In genomic region chr1:171241952-171242351, GRCm38 (mm10) we compare ENCODE assay signal across 13 mouse cellular contexts. TPM values are rescaled to one million over a fixed set of nuclear protein-coding genes. Genes with fewer than 3 reads are reported as not detected.
A peak's percentile ranks its signal among the peaks of the same experiment; 100 is the strongest.
DNase-seq lines count a peak whose midpoint lies in the region; ATAC-seq and TF ChIP-seq lines count a peak whose summit lies in the region.
"Not testable (repeated sequence)": the region's sequence is repeated elsewhere in the genome, so short reads cannot be mapped to it uniquely, and the experiment has no call there.
"Had no signal": no experiment of that assay in that cellular context is flagged by ENCODE, and none has a peak within 500 bp of the region (broad histone marks: within the 10 kb centered on the region; RNA-seq: fewer than 3 reads in every experiment).

No protein-coding gene starts in this region.

- not testable (repeated sequence) for H3K4me1 ChIP-seq in heart, adult 2 months (ENCODE audit: control insufficient read depth, insufficient read depth, low read length); intestine, embryonic 16.5 days (ENCODE audit: control insufficient read depth, insufficient read depth, low read length); liver, adult 2 months (ENCODE audit: control insufficient read depth, insufficient read depth, low read length); small intestine, adult 2 months (ENCODE audit: control insufficient read depth, insufficient read depth, insufficient read length, low read length)

- TF ChIP-seq EP300 in heart, adult 2 months (IDR thresholded peaks at IDR 0.05; ENCODE audit: insufficient read depth, low read depth, low read length) = not testable (repeated sequence)

- intact Hi-C loops in heart, adult 2 months (cut with DNase I) = not testable (repeated sequence)

- not testable (repeated sequence) for H3K27ac ChIP-seq in heart, adult 2 months
- 0 out of 2 replicates have a peak overlapping the region, but pooled peaks have one; percentile 37 for H3K27ac ChIP-seq in intestine, embryonic 16.5 days (ENCODE audit: low read length)
- H3K27ac ChIP-seq in liver, adult 2 months (replicated peaks; ENCODE audit: insufficient read depth, low read depth, low read length) = peak overlapping the region; percentile 10; the same call in 1 of the 2 replicates
- H3K27ac ChIP-seq in small intestine, adult 2 months (ENCODE audit: insufficient read depth, low read depth, low read length) = peak overlapping the region; percentile 7; the same call in 1 of the 2 replicates

- not testable (repeated sequence) for H3K4me3 ChIP-seq in heart, adult 2 months; intestine, embryonic 16.5 days (ENCODE audit: low read length); liver, adult 2 months (ENCODE audit: insufficient read depth, low read depth, low read length); small intestine, adult 2 months (ENCODE audit: low read depth, low read length)

- ATAC-seq in intestine, embryonic 16.5 days = peak; percentile 10; the same call in 1 of the 2 replicates

- not testable (repeated sequence) for TF ChIP-seq POLR2A in heart, adult 2 months (IDR thresholded peaks at IDR 0.05; ENCODE audit: insufficient read depth, low read depth, low read length); liver, adult 2 months (IDR thresholded peaks at IDR 0.05; ENCODE audit: extremely low read depth, insufficient read depth, low read length); small intestine, adult 2 months (IDR thresholded peaks at IDR 0.05; ENCODE audit: low read depth, low read length)

- peaks cover 13% of the 10 kb centered on the region for H3K36me3 ChIP-seq in heart, adult 2 months (ENCODE audit: control insufficient read depth, insufficient read depth, low read length)
- H3K36me3 ChIP-seq in intestine, embryonic 16.5 days (ENCODE audit: control insufficient read depth, insufficient read depth, low read length) = peaks cover 24% of the 10 kb centered on the region
- H3K36me3 ChIP-seq in liver, adult 2 months (ENCODE audit: control insufficient read depth, insufficient read depth, low read length) = peaks cover 38% of the 10 kb centered on the region
- H3K36me3 ChIP-seq in small intestine, adult 2 months (ENCODE audit: control insufficient read depth, insufficient read depth, low read length) = peaks cover 61% of the 10 kb centered on the region

- not testable (repeated sequence) for H3K79me2 ChIP-seq in heart, adult 2 months (replicated peaks; ENCODE audit: control insufficient read depth, insufficient read depth, low read length); liver, adult 2 months (ENCODE audit: control insufficient read depth, insufficient read depth, low read length)

- TF ChIP-seq CTCF in heart, adult 2 months (IDR thresholded peaks at IDR 0.05) = peak; percentile 17; the same call in 1 of the 2 replicates
- TF ChIP-seq CTCF in liver, adult 2 months (IDR thresholded peaks at IDR 0.05; ENCODE audit: low read depth, low read length); small intestine, adult 2 months (IDR thresholded peaks at IDR 0.05; ENCODE audit: extremely low read depth, insufficient read length, insufficient replicate concordance, low read depth, low read length): not testable (repeated sequence)

- not testable (repeated sequence) for H3K9ac ChIP-seq in heart, adult 2 months (ENCODE audit: low read depth, low read length); intestine, embryonic 16.5 days (ENCODE audit: low read depth, low read length); liver, adult 2 months (ENCODE audit: low read depth, low read length)

- not testable (repeated sequence) for H3K27me3 ChIP-seq in heart, adult 2 months (ENCODE audit: control insufficient read depth, insufficient read depth, low read length); intestine, embryonic 16.5 days (replicated peaks; ENCODE audit: control insufficient read depth, insufficient read depth, low read length); liver, adult 2 months (ENCODE audit: control insufficient read depth, insufficient read depth, low read length); small intestine, adult 2 months (ENCODE audit: control insufficient read depth, insufficient read depth, low read length)

- H3K4me2 ChIP-seq in intestine, embryonic 16.5 days (ENCODE audit: low read depth, low read length) = not testable (repeated sequence)

- WGBS in heart, adult 2 months = 79% methylated on average over 12 of the region's 12 CpGs
- 79% methylated on average over 12 of the region's 12 CpGs for WGBS in intestine, embryonic 16.5 days
- 65% methylated on average over 12 of the region's 12 CpGs for WGBS in liver, adult 2 months
- 21% methylated on average over 12 of the region's 12 CpGs for WGBS in small intestine, adult 2 months

- peak; percentile 22 for DNase-seq in adrenal gland, adult 2 months
- not testable (repeated sequence) for DNase-seq in heart, adult 2 months
- peak; percentile 44 for DNase-seq in kidney, adult 11 months
- DNase-seq in kidney, adult 9 months = peak; percentile 66
- peak; percentile 50 to 57 for DNase-seq in kidney, postnatal 36 days
- DNase-seq in liver, adult 2 months (ENCODE audit: extremely low read depth, low read depth, low spot score) = peak; percentile 49

- H3K9me3 ChIP-seq in intestine, embryonic 16.5 days (ENCODE audit: control insufficient read depth, low read length) = not testable (repeated sequence)

RNA-seq across cellular contexts. Expression of gene Fcer1g, which starts 7.8 kb away (rescaled TPM):
- 10 to 100 TPM; 22.9 to 31.2 TPM for total RNA-seq in adrenal gland, adult 2 months (2021)
- polyA plus RNA-seq in adrenal gland, adult 2 months (2012; rRNA removed) = 56.0 and 66.2 TPM in 2 replicates
- 10 to 100 TPM; 12.4 to 15.3 TPM for total RNA-seq in heart, adult 2 months (2021)
- 32.7 and 50.8 TPM in 2 replicates for polyA plus RNA-seq in heart, adult 2 months (2012; rRNA removed)
- 50.3 and 52.1 TPM in 2 replicates for polyA plus RNA-seq in intestine, embryonic 16.5 days (2015; fragmentation: Nextera tagmentation; extraction: Ambion mirVana)
- total RNA-seq in liver, adult 2 months (2014; rRNA removed) = 6.4 and 12.4 TPM in 2 replicates
- 21.3 and 50.7 TPM in 2 replicates for polyA plus RNA-seq in liver, adult 2 months (2012; rRNA removed)
- 36.9 and 46.7 TPM in 2 replicates for polyA plus RNA-seq in small intestine, adult 2 months (2012; rRNA removed)

RNA-seq across cellular contexts. Expression of gene Adamts4, which starts 8.3 kb away (rescaled TPM):
- 1 to 10 TPM; 1.1 to 1.3 TPM for total RNA-seq in adrenal gland, adult 2 months (2021)
- polyA plus RNA-seq in adrenal gland, adult 2 months (2012; rRNA removed) = 1.7 and 2.8 TPM in 2 replicates
- 1 to 10 TPM in 1 of 2 experiments, under 1 TPM in 1; 0.29 to 1.5 TPM for total RNA-seq in heart, adult 2 months (2021)
- polyA plus RNA-seq in heart, adult 2 months (2012; rRNA removed) = 0.92 and 0.94 TPM in 2 replicates
- 6.3 and 7.0 TPM in 2 replicates for polyA plus RNA-seq in intestine, embryonic 16.5 days (2015; fragmentation: Nextera tagmentation; extraction: Ambion mirVana)
- 0.09 and 0.13 TPM in 2 replicates for total RNA-seq in liver, adult 2 months (2014; rRNA removed)
- polyA plus RNA-seq in liver, adult 2 months (2012; rRNA removed) = 0.15 and 0.37 TPM in 2 replicates
- polyA plus RNA-seq in small intestine, adult 2 months (2012; rRNA removed) = 1.5 and 2.6 TPM in 2 replicates
- total RNA-seq: common myeloid progenitor, adult 5-6 weeks had no signal
- polyA plus RNA-seq: erythroblast, embryonic 14.5 days had no signal

RNA-seq across cellular contexts. Expression of gene Ndufs2, which starts 9.2 kb away (rescaled TPM):
- total RNA-seq in adrenal gland, adult 2 months (2021) = 100 to 1,000 TPM; 558 to 829 TPM
- 210 and 224 TPM in 2 replicates for polyA plus RNA-seq in adrenal gland, adult 2 months (2012; rRNA removed)
- 1,000 to 10,000 TPM; 1,369 to 1,610 TPM for total RNA-seq in heart, adult 2 months (2021)
- polyA plus RNA-seq in heart, adult 2 months (2012; rRNA removed) = 997 and 1,250 TPM in 2 replicates
- polyA plus RNA-seq in intestine, embryonic 16.5 days (2015; fragmentation: Nextera tagmentation; extraction: Ambion mirVana) = 339 and 373 TPM in 2 replicates
- 272 and 275 TPM in 2 replicates for total RNA-seq in liver, adult 2 months (2014; rRNA removed)
- polyA plus RNA-seq in liver, adult 2 months (2012; rRNA removed) = 174 and 195 TPM in 2 replicates
- 79.8 and 116 TPM in 2 replicates for polyA plus RNA-seq in small intestine, adult 2 months (2012; rRNA removed)

RNA-seq across cellular contexts. Expression of gene Apoa2, which starts 17.1 kb away (rescaled TPM):
- total RNA-seq in adrenal gland, adult 2 months (2021) = 10 to 100 TPM in 1 of 2 experiments, 1 to 10 TPM in 1; 4.5 to 48.6 TPM
- 7.8 TPM in 1 of 2 replicates, not detected in the other for polyA plus RNA-seq in adrenal gland, adult 2 months (2012; rRNA removed)
- total RNA-seq in heart, adult 2 months (2021) = 1 to 10 TPM; 2.1 to 2.2 TPM
- 3.9 and 15.3 TPM in 2 replicates for polyA plus RNA-seq in heart, adult 2 months (2012; rRNA removed)
- 55.3 and 151 TPM in 2 replicates for polyA plus RNA-seq in intestine, embryonic 16.5 days (2015; fragmentation: Nextera tagmentation; extraction: Ambion mirVana)
- 15,245 and 18,176 TPM in 2 replicates for total RNA-seq in liver, adult 2 months (2014; rRNA removed)
- polyA plus RNA-seq in liver, adult 2 months (2012; rRNA removed) = 28,168 and 29,095 TPM in 2 replicates
- 0.94 TPM in 1 of 2 replicates, not detected in the other for polyA plus RNA-seq in small intestine, adult 2 months (2012; rRNA removed)
- total RNA-seq: G1E had no signal
- polyA plus RNA-seq: activated CD4-positive, CD25-positive, alpha-beta regulatory T cell, adult 4 months; Patski had no signal

RNA-seq across cellular contexts. Expression of gene Tomm40l, which starts 19.6 kb away (rescaled TPM):
- 10 to 100 TPM; 34.4 to 63.1 TPM for total RNA-seq in adrenal gland, adult 2 months (2021)
- polyA plus RNA-seq in adrenal gland, adult 2 months (2012; rRNA removed) = 37.2 and 45.3 TPM in 2 replicates
- 10 to 100 TPM; 79.8 to 81.6 TPM for total RNA-seq in heart, adult 2 months (2021)
- polyA plus RNA-seq in heart, adult 2 months (2012; rRNA removed) = 63.9 and 83.2 TPM in 2 replicates
- polyA plus RNA-seq in intestine, embryonic 16.5 days (2015; fragmentation: Nextera tagmentation; extraction: Ambion mirVana) = 32.0 and 34.7 TPM in 2 replicates
- total RNA-seq in liver, adult 2 months (2014; rRNA removed) = 5.5 and 10.7 TPM in 2 replicates
- polyA plus RNA-seq in liver, adult 2 months (2012; rRNA removed) = 6.7 and 9.7 TPM in 2 replicates
- 17.0 and 21.2 TPM in 2 replicates for polyA plus RNA-seq in small intestine, adult 2 months (2012; rRNA removed)
